Mouse (Mus musculus) liver, embryonic 14.5 days (tissue): ENCODE results near the gene Esam. TPM values are rescaled to one million over a fixed set of nuclear protein-coding genes. Genes with fewer than 3 reads are reported as not detected.

Experiments used
- ATAC-seq: fragments of 200-750 bp; cut with Nextera tagmentation; 2 replicates; pipeline ENCODE4 v1.8.0; 2017; ENCODE audit warnings: moderate number of reproducible peaks, mild to moderate bottlenecking, moderate library complexity; ENCODE audit not compliant: insufficient read depth
- DNase-seq, 3 experiments: peaks; one replicate each; pipeline ENCODE4 v3.0.0-alpha.2; 2012 to 2013; ENCODE audit warnings: low read depth in 3 of 3, low spot score in 3 of 3
- H3K27ac ChIP-seq: fragments of 300-500 bp; sonication (generic); 2 replicates; pipeline ENCODE4 v1.5.1; 2014; ENCODE audit warnings: moderate library complexity, mild to moderate bottlenecking, control low read depth, inconsistent platforms
- H3K27me3 ChIP-seq: fragments of 300-500 bp; sonication (generic); 2 replicates; pipeline ENCODE4 v1.6.1; 2014; ENCODE audit warnings: mild to moderate bottlenecking, low read length, moderate library complexity; ENCODE audit not compliant: control insufficient read depth, insufficient read depth
- H3K36me3 ChIP-seq: fragments of 300-500 bp; sonication (generic); replicated peaks from 2 replicates; pipeline ENCODE4 v1.6.1; 2014; ENCODE audit warnings: low read depth; ENCODE audit not compliant: control insufficient read depth, insufficient read depth
- H3K4me1 ChIP-seq, 2 experiments: fragments of 200-500 bp in 1 of 2; fragments of 300-500 bp in 1 of 2; sonication (generic) in 1 of 2; replicated peaks; 2 replicates each; pipeline ENCODE4 v1.6.1; 2012 to 2014; ENCODE audit warnings: antibody characterized with exemption in 1 of 2, inconsistent platforms in 1 of 2, low read length in 1 of 2; ENCODE audit not compliant: control insufficient read depth in 2 of 2, insufficient read depth in 2 of 2
- H3K4me2 ChIP-seq: fragments of 300-500 bp; sonication (generic); 2 replicates; pipeline ENCODE4 v1.6.1; 2014; ENCODE audit warnings: low read depth, mild to moderate bottlenecking, control low read depth, moderate library complexity
- H3K4me3 ChIP-seq, 2 experiments: fragments of 200-500 bp in 1 of 2; fragments of 300-500 bp in 1 of 2; sonication (generic) in 1 of 2; 2 replicates each; pipeline ENCODE4 v1.5.1; 2012 to 2014; ENCODE audit warnings: low read depth in 2 of 2, low read length in 2 of 2, mild to moderate bottlenecking in 2 of 2, control low read depth in 1 of 2, inconsistent platforms in 1 of 2, moderate library complexity in 1 of 2; ENCODE audit not compliant: insufficient read depth in 1 of 2
- H3K9ac ChIP-seq: fragments of 300-500 bp; sonication (generic); replicated peaks from 2 replicates; pipeline ENCODE4 v1.6.1; 2014; ENCODE audit warnings: mild to moderate bottlenecking, control low read depth, moderate library complexity
- H3K9me3 ChIP-seq: fragments of 300-500 bp; sonication (generic); 2 replicates; pipeline ENCODE4 v1.6.1; 2016; ENCODE audit warnings: low read length, mixed read lengths; ENCODE audit not compliant: control insufficient read depth
- CTCF ChIP-seq: IDR thresholded peaks from 2 replicates; pipeline ENCODE4 v1.5.1; 2016; ENCODE audit warnings: antibody characterized with exemption, low read depth, control low read depth
- EP300 ChIP-seq: IDR thresholded peaks from 2 replicates; pipeline ENCODE4 v1.6.1; 2016; ENCODE audit warnings: antibody characterized with exemption, low read depth
- WGBS: fragments of 180-500 bp; shearing (Covaris S2); extraction: QIAGEN DNeasy Blood & Tissue Kit; methylation state at CpG from one replicate; pipeline ENCODE4 v1.1.7; 2014; ENCODE audit not compliant: insufficient replicate concordance; 5-methylcytosine and 5-hydroxymethylcytosine counted together
- polyA plus RNA-seq, 2 experiments: library from polyadenylated mRNA; depleted of rRNA in 1 of 2; stranded (reverse) in 1 of 2; unstranded in 1 of 2; fragments of >200 nt; fragmentation: Nextera tagmentation in 1 of 2; extraction: Ambion mirVana in 1 of 2; gene quantifications; 2 replicates each; pipeline versions ENCODE4 v1.2.1 to v1.2.3; 2012 to 2014

Esam gene
- polyA plus RNA-seq, 2 experiments = 7.3 to 9.9 TPM

DNA sequence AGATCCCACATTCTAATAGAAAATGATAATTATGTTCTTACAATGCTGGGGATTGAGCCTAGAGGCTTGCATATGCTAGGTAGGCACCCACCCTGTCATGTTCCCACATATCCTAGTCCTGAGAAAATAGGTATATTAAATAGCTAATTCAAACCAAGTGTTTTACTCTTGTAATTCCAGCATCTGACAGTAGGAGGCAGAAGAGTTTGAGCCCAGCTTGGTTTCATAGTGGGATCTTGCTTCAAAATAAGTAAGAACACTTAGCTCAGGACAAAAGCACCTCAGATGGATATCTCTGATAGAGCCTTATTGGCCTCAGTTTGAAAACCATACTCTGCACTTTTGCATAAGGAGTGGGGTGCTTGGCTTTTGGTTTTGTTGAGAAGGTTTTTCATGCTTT, 23.5 kb upstream of the Esam start:
- no peaks in the 10 kb centered on the region for H3K9me3 ChIP-seq
- no peaks in the 10 kb centered on the region for H3K4me1 ChIP-seq
- H3K27me3 ChIP-seq = no peaks in the 10 kb centered on the region
- no peak overlapping the region for H3K27ac ChIP-seq
- no peaks in the 10 kb centered on the region for H3K36me3 ChIP-seq
- H3K4me2 ChIP-seq = no peak overlapping the region
- no peak overlapping the region for H3K9ac ChIP-seq
- no peak for TF ChIP-seq EP300
- TF ChIP-seq CTCF = peak; percentile 38; the same call in 1 of the 2 replicates
- H3K4me3 ChIP-seq = no peak overlapping the region
- ATAC-seq (no peak), DNase-seq (no peak)

DNA sequence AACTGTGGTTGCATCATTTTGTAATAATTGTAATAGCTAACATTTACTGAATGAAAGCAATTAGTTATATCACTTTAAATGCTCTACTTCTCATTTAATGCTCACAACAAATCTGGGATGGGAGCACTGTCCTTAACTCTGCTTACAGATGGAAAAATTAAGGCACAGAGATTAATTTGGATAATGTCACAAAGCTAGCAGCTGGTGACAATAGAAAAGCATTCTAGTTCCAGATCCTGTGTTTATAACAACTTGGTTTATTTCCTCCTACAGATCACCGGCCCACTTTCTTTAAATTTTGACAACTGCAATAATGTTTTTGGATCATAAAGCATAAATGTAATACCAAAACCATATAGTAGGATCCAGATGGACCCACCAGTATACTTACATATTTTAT, 21.9 kb upstream of the Esam start:
- WGBS = 92% methylated on average over 1 of the region's 1 CpGs
- DNase-seq (no peak), ATAC-seq (no peak)
- no peak for TF ChIP-seq EP300
- TF ChIP-seq CTCF = no peak
- H3K4me2 ChIP-seq = no peak overlapping the region
- H3K4me3 ChIP-seq = no peak overlapping the region
- no peaks in the 10 kb centered on the region for H3K4me1 ChIP-seq
- H3K9ac ChIP-seq = no peak overlapping the region
- no peaks in the 10 kb centered on the region for H3K36me3 ChIP-seq
- no peak overlapping the region for H3K27ac ChIP-seq
- H3K27me3 ChIP-seq = no peaks in the 10 kb centered on the region
- no peaks in the 10 kb centered on the region for H3K9me3 ChIP-seq

GRCm38 (mm10) chr9:37512097-37512496, 15.8 kb upstream of the Esam start:
- no peaks in the 10 kb centered on the region for H3K27me3 ChIP-seq
- no peak overlapping the region for H3K4me2 ChIP-seq
- peak; percentile 37; the same call in 1 of the 2 replicates for ATAC-seq
- H3K27ac ChIP-seq = no peak overlapping the region
- WGBS = 63% methylated on average over 2 of the region's 2 CpGs
- no peak overlapping the region for H3K4me3 ChIP-seq
- H3K36me3 ChIP-seq = no peaks in the 10 kb centered on the region
- no peak overlapping the region for H3K9ac ChIP-seq
- peak; percentile 61 for TF ChIP-seq CTCF
- no peak for TF ChIP-seq EP300
- no peak for DNase-seq
- no peaks in the 10 kb centered on the region for H3K9me3 ChIP-seq
- H3K4me1 ChIP-seq = peaks cover 2% of the 10 kb centered on the region in 2 experiments

- Histone ChIP-seq H3K27me3 (no peaks in the 10 kb centered on the region), H3K27ac (no peak overlapping the region), H3K9me3 (no peaks in the 10 kb centered on the region), H3K4me1 (peaks cover 6 to 10% of the 10 kb centered on the region in 2 experiments), H3K36me3 (no peaks in the 10 kb centered on the region), H3K9ac (no peak overlapping the region), H3K4me3 (no peak overlapping the region), H3K4me2 (no peak overlapping the region)
- ATAC-seq (no peak), DNase-seq (no peak)
- WGBS = 62% methylated on average over 3 of the region's 3 CpGs
- no peak for TF ChIP-seq EP300
- no peak for TF ChIP-seq CTCF
These were observed 13.4 kb upstream of the Esam start for GRCm38 (mm10) chr9:37514456-37514855.

DNA sequence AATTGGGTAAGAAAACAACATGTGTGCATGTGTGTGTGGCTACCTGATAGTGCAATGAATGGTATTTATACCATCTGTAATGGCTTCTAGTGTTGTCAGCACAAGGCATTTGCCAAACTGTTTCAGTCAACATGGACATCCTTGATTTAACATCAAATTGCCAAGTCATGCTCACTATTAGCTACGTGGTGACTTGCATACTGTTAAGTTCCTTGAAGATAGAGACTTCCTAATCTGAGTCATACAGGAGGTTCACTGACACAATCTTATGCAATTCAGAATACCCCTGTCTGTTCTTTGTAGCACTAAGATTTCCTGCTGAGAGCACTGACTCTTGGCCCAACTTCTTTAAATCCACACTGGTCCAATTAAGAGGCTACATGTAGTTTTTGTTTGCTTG, 10.4 kb upstream of the Esam start:
- Histone ChIP-seq H3K27me3 (no peaks in the 10 kb centered on the region), H3K4me3 (no peak overlapping the region), H3K9me3 (no peaks in the 10 kb centered on the region), H3K4me1 (peaks cover 6 to 10% of the 10 kb centered on the region in 2 experiments), H3K27ac (no peak overlapping the region), H3K9ac (no peak overlapping the region), H3K36me3 (no peaks in the 10 kb centered on the region), H3K4me2 (no peak overlapping the region)
- TF ChIP-seq CTCF (no peak), EP300 (peak; percentile 84)
- ATAC-seq (peak; percentile 90), DNase-seq (peak; percentile 44 to 60 (median 53))
- WGBS = 6% methylated on average over 1 of the region's 1 CpGs
